Mouse (Mus musculus): Measurements from ENCODE around the gene Gm21800. TPM values are rescaled to one million over a fixed set of nuclear protein-coding genes. Genes with fewer than 3 reads are reported as not detected.
"Not testable (repeated sequence)": the region's sequence is repeated elsewhere in the genome, so short reads cannot be mapped to it uniquely, and the experiment has no call there.

Gm21800 gene
- not detected in 2 replicates for polyA plus RNA-seq (2015; fragmentation: Nextera tagmentation; extraction: Ambion mirVana)

GRCm38 (mm10) chrY:41406198-41406597 is at the start of gene Gm21800:
Gm21800 (plus strand) TSS chrY:41406498.
- H3K36me3 ChIP-seq (ENCODE audit: control insufficient read depth, insufficient read depth); H3K27ac ChIP-seq (ENCODE audit: low read length); ATAC-seq; H3K9me3 ChIP-seq (ENCODE audit: control insufficient read depth, low read length); H3K4me2 ChIP-seq (ENCODE audit: low read length); H3K4me3 ChIP-seq (replicated peaks; ENCODE audit: low read length); H3K27me3 ChIP-seq (replicated peaks; ENCODE audit: control insufficient read depth, insufficient read depth, low read length); H3K4me1 ChIP-seq (replicated peaks; ENCODE audit: control insufficient read depth, insufficient read depth, low read length); H3K9ac ChIP-seq (replicated peaks; ENCODE audit: low read depth, low read length): not testable (repeated sequence)
- WGBS = 63% methylated on average over 2 of the region's 3 CpGs

Measured in forebrain, embryonic 16.5 days (tissue).